Mouse (Mus musculus) heart, adult 2 months (tissue): ENCODE measurements at regions not wholly inside any gene's neighbourhood (a gene's known extent, or its start where the extent isn't known, plus 50 kb on each side); places are given as distances from the start of the nearest gene placed in this dataset.

Experiments used
- CTCF ChIP-seq: fragments of 200-600 bp; IDR thresholded peaks from 2 replicates; pipeline ENCODE4 v1.8.1; 2022; ENCODE audit warnings: antibody characterized with exemption, mild to moderate bottlenecking, moderate library complexity
- EP300 ChIP-seq: fragments of 200-500 bp; IDR thresholded peaks from 2 replicates; pipeline ENCODE4 v1.6.1; 2011; ENCODE audit warnings: low read depth, low read length, control low read depth; ENCODE audit not compliant: insufficient read depth

DNA sequence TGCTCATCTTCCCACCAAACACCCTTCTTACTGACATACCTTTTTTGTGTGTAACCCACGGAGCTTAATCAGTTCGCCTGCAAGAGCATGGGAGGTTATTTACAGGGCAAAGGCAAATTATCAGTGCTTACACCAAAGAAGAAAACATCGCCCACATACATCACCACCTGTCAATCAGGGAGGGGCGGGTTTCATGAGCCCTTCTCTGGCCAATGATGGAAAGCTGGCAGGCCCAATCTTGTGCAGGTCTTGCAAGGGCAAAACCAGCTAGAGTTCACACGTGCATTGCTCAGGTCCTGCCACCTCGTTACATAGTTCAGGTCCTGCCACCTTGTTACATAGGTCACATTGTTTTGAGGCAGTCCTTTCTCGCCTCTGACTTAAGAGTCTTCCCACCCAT lies 214.7 kb upstream of the Hes1 start:
- no peak for TF ChIP-seq CTCF
- TF ChIP-seq EP300 = no peak
